8 mouse cellular contexts compared by ENCODE assay signal in the genomic region with DNA sequence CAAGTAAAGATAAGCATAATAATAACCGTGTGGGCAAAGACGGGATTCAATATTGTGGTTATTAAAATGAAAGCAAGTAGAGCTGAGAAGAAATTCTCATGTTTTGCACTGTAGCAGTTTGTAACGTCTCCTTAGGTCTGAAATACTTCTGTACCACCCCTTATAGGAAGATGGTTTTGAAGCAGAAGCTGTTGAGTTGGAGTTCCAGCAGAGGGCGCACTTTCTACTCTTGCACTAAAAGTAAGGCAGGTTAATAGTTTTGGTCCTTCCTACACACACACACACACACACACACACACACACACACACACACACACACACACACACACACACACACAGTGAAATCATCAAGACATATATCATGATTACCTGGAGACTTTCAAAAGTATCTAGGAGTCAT.
DNase-seq lines count a peak whose midpoint lies in the region; ATAC-seq and TF ChIP-seq lines count a peak whose summit lies in the region.

No protein-coding gene starts in this region.

- intact Hi-C loops in left cerebral cortex, adult 2 months (cut with DNase I) = no loop called here

- H3K36me3 ChIP-seq in forebrain, embryonic 14.5 days (ENCODE audit: control insufficient read depth, insufficient read depth, low read length) = no peaks in the 10 kb centered on the region
- H3K36me3 ChIP-seq in forebrain, embryonic 12.5 days (replicated peaks) = no peaks in the 10 kb centered on the region
- no peaks in the 10 kb centered on the region for H3K36me3 ChIP-seq in midbrain, embryonic 14.5 days (ENCODE audit: control insufficient read depth, insufficient read depth, low read length)
- H3K36me3 ChIP-seq in midbrain, embryonic 15.5 days (replicated peaks) = no peaks in the 10 kb centered on the region

- no peaks in the 10 kb centered on the region for H3K4me1 ChIP-seq in forebrain, embryonic 14.5 days (ENCODE audit: control insufficient read depth, insufficient read depth, low read length)
- peaks cover 4% of the 10 kb centered on the region; the same call in 1 of the 2 replicates for H3K4me1 ChIP-seq in forebrain, embryonic 12.5 days
- peaks cover 10% of the 10 kb centered on the region; the same call in 1 of the 2 replicates for H3K4me1 ChIP-seq in midbrain, embryonic 14.5 days (ENCODE audit: control insufficient read depth, insufficient read depth, low read length)
- H3K4me1 ChIP-seq in midbrain, embryonic 15.5 days = peaks cover 6% of the 10 kb centered on the region

- no peaks in the 10 kb centered on the region for H3K9me3 ChIP-seq in forebrain, embryonic 14.5 days (replicated peaks; ENCODE audit: control insufficient read depth, low read length)
- H3K9me3 ChIP-seq in forebrain, embryonic 12.5 days = no peaks in the 10 kb centered on the region
- no peaks in the 10 kb centered on the region for H3K9me3 ChIP-seq in midbrain, embryonic 14.5 days (ENCODE audit: control insufficient read depth, low read length)
- no peaks in the 10 kb centered on the region for H3K9me3 ChIP-seq in midbrain, embryonic 15.5 days

- no peak overlapping the region for H3K27ac ChIP-seq in forebrain, embryonic 14.5 days (ENCODE audit: low read depth, low read length)
- no peak overlapping the region for H3K27ac ChIP-seq in forebrain, embryonic 12.5 days
- no peak overlapping the region for H3K27ac ChIP-seq in midbrain, embryonic 14.5 days (replicated peaks; ENCODE audit: low read depth, low read length)
- H3K27ac ChIP-seq in midbrain, embryonic 15.5 days = no peak overlapping the region
- no peak overlapping the region for H3K27ac ChIP-seq in left cerebral cortex, adult 2 months

- H3K9ac ChIP-seq in forebrain, embryonic 14.5 days (ENCODE audit: low read length) = no peak overlapping the region
- H3K9ac ChIP-seq in forebrain, embryonic 12.5 days = no peak overlapping the region
- H3K9ac ChIP-seq in midbrain, embryonic 14.5 days (replicated peaks; ENCODE audit: low read length) = no peak overlapping the region
- no peak overlapping the region for H3K9ac ChIP-seq in midbrain, embryonic 15.5 days

- H3K4me2 ChIP-seq in forebrain, embryonic 14.5 days (ENCODE audit: low read length) = no peak overlapping the region
- H3K4me2 ChIP-seq in forebrain, embryonic 12.5 days = no peak overlapping the region
- H3K4me2 ChIP-seq in midbrain, embryonic 14.5 days (ENCODE audit: low read length) = no peak overlapping the region
- no peak overlapping the region for H3K4me2 ChIP-seq in midbrain, embryonic 15.5 days

- peak; percentile 58 for DNase-seq in forebrain, embryonic 14.5 days (ENCODE audit: low spot score)
- peak; percentile 75 for DNase-seq in midbrain, embryonic 14.5 days
- DNase-seq in c-Kit-positive CD71-positive TER-119-positive erythroid progenitor cells, embryonic 14.5 days (ENCODE audit: low spot score) = peak; percentile 35
- DNase-seq in left cerebral cortex, adult 2 months (ENCODE audit: extremely low spot score in 1 of 2, low spot score in 2 of 2) = peak; percentile 38 to 52
- DNase-seq in adipocyte (ENCODE audit: low spot score) = no peak

- 27% methylated on average over 4 of the region's 4 CpGs for WGBS in forebrain, embryonic 14.5 days
- 31% methylated on average over 4 of the region's 4 CpGs for WGBS in forebrain, embryonic 12.5 days
- 33% methylated on average over 4 of the region's 4 CpGs for WGBS in midbrain, embryonic 14.5 days
- WGBS in midbrain, embryonic 15.5 days = 34% methylated on average over 4 of the region's 4 CpGs

- TF ChIP-seq CTCF in left cerebral cortex, adult 2 months (IDR thresholded peaks at IDR 0.05) = peak; percentile 53

- H3K4me3 ChIP-seq in forebrain, embryonic 14.5 days (ENCODE audit: low read depth, low read length) = no peak overlapping the region
- no peak overlapping the region for H3K4me3 ChIP-seq in forebrain, embryonic 12.5 days (replicated peaks)
- no peak overlapping the region for H3K4me3 ChIP-seq in midbrain, embryonic 14.5 days (replicated peaks; ENCODE audit: low read depth, low read length)
- no peak overlapping the region for H3K4me3 ChIP-seq in midbrain, embryonic 15.5 days
- no peak overlapping the region for H3K4me3 ChIP-seq in left cerebral cortex, adult 2 months

- no peak for ATAC-seq in forebrain, embryonic 14.5 days
- no peak for ATAC-seq in forebrain, embryonic 12.5 days (ENCODE audit: low FRiP score)
- no peak for ATAC-seq in midbrain, embryonic 14.5 days (ENCODE audit: low FRiP score, low TSS enrichment)
- no peak for ATAC-seq in midbrain, embryonic 15.5 days (replicated peaks)
- ATAC-seq in megakaryocyte, adult 5-6 weeks (ENCODE audit: poor library complexity, severe bottlenecking) = no peak

- H3K27me3 ChIP-seq in forebrain, embryonic 14.5 days (replicated peaks; ENCODE audit: control insufficient read depth, insufficient read depth, low read length) = no peaks in the 10 kb centered on the region
- H3K27me3 ChIP-seq in forebrain, embryonic 12.5 days = no peaks in the 10 kb centered on the region
- H3K27me3 ChIP-seq in midbrain, embryonic 14.5 days (ENCODE audit: control insufficient read depth, insufficient read depth, low read length) = no peaks in the 10 kb centered on the region
- no peaks in the 10 kb centered on the region for H3K27me3 ChIP-seq in midbrain, embryonic 15.5 days (replicated peaks)
